Mouse (Mus musculus): Measurements from ENCODE around the gene Galntl5. TPM values are rescaled to one million over a fixed set of nuclear protein-coding genes. Genes with fewer than 3 reads are reported as not detected.

Gene Galntl5
- total and polyA plus RNA-seq, 3 experiments: not detected

DNA sequence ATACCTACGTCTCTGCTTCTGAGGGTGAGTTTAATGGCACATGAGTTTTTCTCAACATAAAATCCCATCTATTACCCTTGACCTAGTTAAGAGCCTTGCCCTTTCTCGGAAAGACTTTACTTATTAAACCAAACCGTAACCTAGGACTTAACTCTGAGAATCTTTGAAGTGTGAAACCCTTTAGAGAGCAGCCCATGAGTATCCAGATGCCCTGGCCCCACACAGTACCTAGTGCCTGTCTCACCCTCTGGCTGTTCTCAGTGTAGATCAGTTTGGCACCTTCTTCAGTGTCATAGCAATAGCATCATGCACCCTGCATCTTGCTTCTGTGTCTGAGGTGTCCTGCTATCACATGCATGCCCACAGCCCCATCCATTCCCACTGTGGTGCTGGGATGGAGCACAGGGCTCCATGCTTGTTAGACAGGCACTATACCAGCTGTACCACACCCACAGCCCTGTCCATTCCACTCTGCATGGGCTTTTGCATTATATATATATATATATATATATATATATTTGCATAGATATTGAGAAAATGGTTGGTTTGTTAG, 1.2 kb upstream of the Galntl5 start:
- 95% methylated on average over 3 of the region's 3 CpGs for WGBS
- H3K4me3 ChIP-seq: no peak overlapping the region
- H3K9ac ChIP-seq (ENCODE audit: low read depth, low read length): no peak overlapping the region
- no peaks in the 10 kb centered on the region for H3K79me2 ChIP-seq (replicated peaks; ENCODE audit: control insufficient read depth, insufficient read depth, low read length)
- no peaks in the 10 kb centered on the region for H3K36me3 ChIP-seq (ENCODE audit: control insufficient read depth, insufficient read depth, low read length)
- DNase-seq: no peak
- TF ChIP-seq CTCF (IDR thresholded peaks at IDR 0.05) (no peak), POLR2A (IDR thresholded peaks at IDR 0.05; ENCODE audit: insufficient read depth, low read depth, low read length) (no peak), EP300 (IDR thresholded peaks at IDR 0.05; ENCODE audit: insufficient read depth, low read depth, low read length) (no peak)
- H3K27ac ChIP-seq: no peak overlapping the region
- intact Hi-C loops (cut with DNase I): no loop called here
- H3K27me3 ChIP-seq (ENCODE audit: control insufficient read depth, insufficient read depth, low read length): no peaks in the 10 kb centered on the region
- H3K4me1 ChIP-seq (ENCODE audit: control insufficient read depth, insufficient read depth, low read length): no peaks in the 10 kb centered on the region

DNA sequence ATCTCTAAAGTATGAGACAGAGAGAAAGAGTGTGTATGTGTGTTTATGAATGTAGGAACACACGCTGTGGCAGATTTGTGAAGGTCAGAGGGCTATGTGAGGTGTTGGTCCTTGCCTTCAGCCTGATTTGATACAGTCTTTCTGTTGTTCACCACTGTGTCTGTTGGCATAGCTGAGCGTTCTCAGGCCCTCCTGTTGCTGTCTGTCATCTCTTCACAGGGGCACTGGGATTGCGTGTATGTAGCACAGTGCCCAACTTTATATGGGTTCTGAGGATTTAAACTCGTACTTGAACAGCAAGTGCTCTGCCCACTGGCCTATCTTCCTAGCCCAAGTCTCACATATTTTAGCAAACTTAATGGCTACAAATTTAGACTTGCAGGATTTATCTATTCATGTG, 2.3 kb downstream of the Galntl5 start:
- WGBS: 95% methylated on average over 4 of the region's 4 CpGs
- H3K27me3 ChIP-seq (ENCODE audit: control insufficient read depth, insufficient read depth, low read length): no peaks in the 10 kb centered on the region
- no peak overlapping the region for H3K4me3 ChIP-seq
- TF ChIP-seq EP300 (IDR thresholded peaks at IDR 0.05; ENCODE audit: insufficient read depth, low read depth, low read length) (no peak), POLR2A (IDR thresholded peaks at IDR 0.05; ENCODE audit: insufficient read depth, low read depth, low read length) (no peak), CTCF (IDR thresholded peaks at IDR 0.05) (no peak)
- no peak overlapping the region for H3K9ac ChIP-seq (ENCODE audit: low read depth, low read length)
- no peaks in the 10 kb centered on the region for H3K79me2 ChIP-seq (replicated peaks; ENCODE audit: control insufficient read depth, insufficient read depth, low read length)
- intact Hi-C loops (cut with DNase I): no loop called here
- no peak overlapping the region for H3K27ac ChIP-seq
- no peaks in the 10 kb centered on the region for H3K36me3 ChIP-seq (ENCODE audit: control insufficient read depth, insufficient read depth, low read length)
- H3K4me1 ChIP-seq (ENCODE audit: control insufficient read depth, insufficient read depth, low read length): no peaks in the 10 kb centered on the region
- DNase-seq: no peak

- TF ChIP-seq CTCF (IDR thresholded peaks at IDR 0.05): no peak
- TF ChIP-seq EP300 (IDR thresholded peaks at IDR 0.05; ENCODE audit: insufficient read depth, low read depth, low read length): no peak
- no peak for TF ChIP-seq POLR2A (IDR thresholded peaks at IDR 0.05; ENCODE audit: insufficient read depth, low read depth, low read length)
- Histone ChIP-seq H3K27me3 (ENCODE audit: control insufficient read depth, insufficient read depth, low read length) (no peaks in the 10 kb centered on the region), H3K36me3 (ENCODE audit: control insufficient read depth, insufficient read depth, low read length) (no peaks in the 10 kb centered on the region), H3K4me3 (no peak overlapping the region), H3K27ac (no peak overlapping the region), H3K4me1 (ENCODE audit: control insufficient read depth, insufficient read depth, low read length) (no peaks in the 10 kb centered on the region), H3K9ac (ENCODE audit: low read depth, low read length) (no peak overlapping the region), H3K79me2 (replicated peaks; ENCODE audit: control insufficient read depth, insufficient read depth, low read length) (no peaks in the 10 kb centered on the region)
- no peak for DNase-seq
- 14% methylated on average over 2 of the region's 2 CpGs for WGBS
- intact Hi-C loops (cut with DNase I): no loop called here
Measured at GRCm38 (mm10) chr5:25184594-25184993, 3.3 kb downstream of the Galntl5 start.

DNA sequence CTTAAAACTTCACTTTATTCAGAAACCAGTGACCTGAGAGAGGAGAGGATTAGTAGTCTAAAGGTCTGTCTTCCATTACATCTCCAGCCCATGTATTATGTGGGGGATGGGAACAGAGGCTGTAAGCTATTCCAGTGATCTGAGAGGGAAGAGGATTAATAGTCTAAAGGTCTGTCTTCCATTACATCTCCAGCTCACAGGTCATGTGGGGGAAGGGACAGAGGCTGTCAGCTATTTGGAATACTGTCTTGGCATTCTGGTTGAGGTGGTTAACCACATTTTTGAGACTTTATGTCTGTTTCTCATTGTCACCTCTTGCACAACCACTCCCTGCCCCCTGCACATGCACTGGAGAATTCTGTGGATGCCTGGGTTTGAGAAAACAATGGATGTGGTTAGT, 6.5 kb downstream of the Galntl5 start:
- no peak for TF ChIP-seq EP300 (IDR thresholded peaks at IDR 0.05; ENCODE audit: insufficient read depth, low read depth, low read length)
- H3K9ac ChIP-seq (ENCODE audit: low read depth, low read length): no peak overlapping the region
- no peaks in the 10 kb centered on the region for H3K27me3 ChIP-seq (ENCODE audit: control insufficient read depth, insufficient read depth, low read length)
- intact Hi-C loops (cut with DNase I): loop anchor here (5.0 kb wide), 1 partner anchor 645 kb away; no protein-coding TSS in a partner anchor
- no peaks in the 10 kb centered on the region for H3K79me2 ChIP-seq (replicated peaks; ENCODE audit: control insufficient read depth, insufficient read depth, low read length)
- no peak for DNase-seq
- no peaks in the 10 kb centered on the region for H3K36me3 ChIP-seq (ENCODE audit: control insufficient read depth, insufficient read depth, low read length)
- no peak overlapping the region for H3K4me3 ChIP-seq
- H3K4me1 ChIP-seq (ENCODE audit: control insufficient read depth, insufficient read depth, low read length): no peaks in the 10 kb centered on the region
- no peak overlapping the region for H3K27ac ChIP-seq

DNA sequence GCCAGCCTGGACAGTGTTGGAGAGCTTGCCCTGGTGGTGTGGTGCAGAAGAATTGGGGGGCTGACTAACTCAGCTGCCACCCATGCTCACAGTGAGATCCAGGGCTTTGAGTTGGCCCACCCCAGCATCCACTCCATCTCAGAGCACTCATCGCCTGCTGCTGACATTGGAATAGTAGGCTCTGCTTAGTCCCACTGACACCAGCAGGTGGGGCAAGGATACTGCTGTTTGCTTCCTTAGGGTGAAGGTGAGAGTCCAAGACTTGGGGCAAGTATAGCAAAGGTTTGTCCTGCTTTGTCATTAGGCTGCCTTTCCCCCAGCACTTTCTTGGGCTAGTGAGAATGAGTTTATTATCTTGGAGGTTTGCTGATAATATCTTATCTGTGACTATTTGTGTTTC, 7.5 kb downstream of the Galntl5 start:
- 50% methylated on average over 1 of the region's 1 CpGs for WGBS

GRCm38 (mm10) chr5:25190521-25190920, 9.3 kb downstream of the Galntl5 start:
- no peak overlapping the region for H3K9ac ChIP-seq (ENCODE audit: low read depth, low read length)
- TF ChIP-seq CTCF (IDR thresholded peaks at IDR 0.05) (no peak), POLR2A (IDR thresholded peaks at IDR 0.05; ENCODE audit: insufficient read depth, low read depth, low read length) (no peak), EP300 (IDR thresholded peaks at IDR 0.05; ENCODE audit: insufficient read depth, low read depth, low read length) (no peak)
- H3K4me3 ChIP-seq: no peak overlapping the region
- no peaks in the 10 kb centered on the region for H3K27me3 ChIP-seq (ENCODE audit: control insufficient read depth, insufficient read depth, low read length)
- no peaks in the 10 kb centered on the region for H3K79me2 ChIP-seq (replicated peaks; ENCODE audit: control insufficient read depth, insufficient read depth, low read length)
- no peaks in the 10 kb centered on the region for H3K36me3 ChIP-seq (ENCODE audit: control insufficient read depth, insufficient read depth, low read length)
- no peaks in the 10 kb centered on the region for H3K4me1 ChIP-seq (ENCODE audit: control insufficient read depth, insufficient read depth, low read length)
- DNase-seq: no peak
- WGBS: 72% methylated on average over 2 of the region's 2 CpGs
- no peak overlapping the region for H3K27ac ChIP-seq
- intact Hi-C loops (cut with DNase I): no loop called here

More for the DNA sequence above, 7.5 kb downstream of the Galntl5 start:
- Histone ChIP-seq H3K27ac (no peak overlapping the region), H3K36me3 (ENCODE audit: control insufficient read depth, insufficient read depth, low read length) (no peaks in the 10 kb centered on the region), H3K79me2 (replicated peaks; ENCODE audit: control insufficient read depth, insufficient read depth, low read length) (no peaks in the 10 kb centered on the region), H3K4me1 (ENCODE audit: control insufficient read depth, insufficient read depth, low read length) (no peaks in the 10 kb centered on the region), H3K27me3 (ENCODE audit: control insufficient read depth, insufficient read depth, low read length) (no peaks in the 10 kb centered on the region), H3K4me3 (no peak overlapping the region), H3K9ac (ENCODE audit: low read depth, low read length) (no peak overlapping the region)
- peak in 1 of 2 experiments; percentile 21 for DNase-seq
- intact Hi-C loops (cut with DNase I): loop anchor here (5.0 kb wide), 1 partner anchor 643 kb away; no protein-coding TSS in a partner anchor
- TF ChIP-seq POLR2A (IDR thresholded peaks at IDR 0.05; ENCODE audit: insufficient read depth, low read depth, low read length): no peak
- TF ChIP-seq CTCF (IDR thresholded peaks at IDR 0.05): peak; percentile 56
